In the genomic region with DNA sequence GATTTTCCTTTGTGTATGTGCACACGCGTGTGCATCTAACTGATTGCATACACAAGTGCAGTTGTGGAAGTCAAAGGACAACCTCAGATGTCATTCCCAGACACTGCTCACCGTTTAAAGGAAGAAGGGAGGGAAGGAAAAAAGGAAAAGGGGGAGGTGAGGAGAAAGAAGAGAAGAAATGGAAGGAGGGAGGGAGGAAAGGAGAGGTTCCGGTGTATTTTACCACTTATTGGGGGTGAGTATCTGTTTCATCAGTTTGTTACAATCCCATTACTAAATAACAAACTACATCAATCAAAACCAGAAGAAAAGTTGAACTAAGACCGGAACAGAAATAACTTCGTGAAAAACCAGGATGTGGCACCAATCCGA, we compare ENCODE assay signal across 8 mouse cellular contexts. TPM values are rescaled to one million over a fixed set of nuclear protein-coding genes. Genes with fewer than 3 reads are reported as not detected.
DNase-seq lines count a peak whose midpoint lies in the region; ATAC-seq and TF ChIP-seq lines count a peak whose summit lies in the region.

No protein-coding gene starts in this region.

- no peak for TF ChIP-seq RAD21 in MEL (IDR thresholded peaks at IDR 0.05; ENCODE audit: low read depth, low read length)

- H3K79me2 ChIP-seq in MEL (ENCODE audit: control insufficient read depth, insufficient read depth, low read length, poor library complexity) = no peaks in the 10 kb centered on the region; the same call in 1 of the 2 replicates

- H3K9me3 ChIP-seq in heart, embryonic 14.5 days (ENCODE audit: control insufficient read depth, low read length) = no peaks in the 10 kb centered on the region; the same call in 1 of the 2 replicates
- no peaks in the 10 kb centered on the region for H3K9me3 ChIP-seq in MEL (replicated peaks; ENCODE audit: insufficient read depth, low read length)
- no peaks in the 10 kb centered on the region for H3K9me3 ChIP-seq in hindbrain, embryonic 11.5 days (ENCODE audit: control insufficient read depth, low read length)
- H3K9me3 ChIP-seq in midbrain, embryonic 11.5 days (ENCODE audit: control insufficient read depth, low read length) = no peaks in the 10 kb centered on the region

- H3K9ac ChIP-seq in heart, embryonic 14.5 days (ENCODE audit: low read length) = peak overlapping the region; percentile 87
- peak overlapping the region; percentile 24; the same call in 1 of the 2 replicates for H3K9ac ChIP-seq in MEL (ENCODE audit: control insufficient read depth, low read depth, low read length, poor library complexity, severe bottlenecking)
- peak overlapping the region; percentile 85 for H3K9ac ChIP-seq in hindbrain, embryonic 11.5 days (ENCODE audit: low read depth, low read length)
- H3K9ac ChIP-seq in midbrain, embryonic 11.5 days (ENCODE audit: low read length) = peak overlapping the region; percentile 76

- TF ChIP-seq CTCF in MEL (IDR thresholded peaks at IDR 0.05 in 2 of 3, conservative IDR thresholded peaks at IDR 0.05 in 1 of 3; ENCODE audit: control insufficient read depth in 1 of 3, insufficient read depth in 1 of 3, low read depth in 2 of 3, low read length in 3 of 3, poor library complexity in 1 of 3, severe bottlenecking in 1 of 3) = no peak

- peak overlapping the region; percentile 83 to 93 for H3K4me3 ChIP-seq in heart, embryonic 14.5 days (ENCODE audit: control insufficient read depth in 1 of 2, insufficient read depth in 1 of 2, low read depth in 1 of 2, low read length in 2 of 2)
- peak overlapping the region; percentile 74 to 78 for H3K4me3 ChIP-seq in MEL (ENCODE audit: control insufficient read depth in 1 of 2, insufficient read depth in 1 of 2, low read depth in 2 of 2, low read length in 2 of 2)
- H3K4me3 ChIP-seq in hindbrain, embryonic 11.5 days (ENCODE audit: low read depth, low read length) = peak overlapping the region; percentile 79
- H3K4me3 ChIP-seq in midbrain, embryonic 11.5 days (ENCODE audit: low read depth, low read length) = peak overlapping the region; percentile 83

- intact Hi-C loops in heart, postnatal 25 days (cut with DNase I) = loop anchor here (5.0 to 10.0 kb wide), 2 partner anchors 62 to 270 kb away; a partner anchor contains a TSS
- intact Hi-C loops in left cerebral cortex, postnatal 4 days (cut with DNase I) = no loop called here

- no peak for ATAC-seq in heart, embryonic 14.5 days (ENCODE audit: insufficient number of reproducible peaks, insufficient read depth, low FRiP score, low read depth)
- ATAC-seq in hindbrain, embryonic 11.5 days (ENCODE audit: low FRiP score) = peak; percentile 41
- peak; percentile 4 for ATAC-seq in midbrain, embryonic 11.5 days (ENCODE audit: low FRiP score)

- peak overlapping the region; percentile 70 for H3K4me2 ChIP-seq in heart, embryonic 14.5 days (ENCODE audit: low read length)
- peak overlapping the region; percentile 72 for H3K4me2 ChIP-seq in hindbrain, embryonic 11.5 days (replicated peaks; ENCODE audit: low read depth, low read length)
- peak overlapping the region; percentile 61 for H3K4me2 ChIP-seq in midbrain, embryonic 11.5 days

- H3K4me1 ChIP-seq in heart, embryonic 14.5 days (ENCODE audit: control insufficient read depth in 2 of 2, insufficient read depth in 2 of 2, low read length in 2 of 2) = peaks cover 7 to 13% of the 10 kb centered on the region in 2 experiments
- H3K4me1 ChIP-seq in MEL (ENCODE audit: control insufficient read depth in 1 of 2, insufficient read depth in 2 of 2, low read length in 2 of 2) = peaks cover 2 to 8% of the 10 kb centered on the region in 2 experiments; a peak in 3 of 4 replicates
- 0 out of 2 replicates have a peak, but pooled peaks cover 2% of the 10 kb centered on the region for H3K4me1 ChIP-seq in hindbrain, embryonic 11.5 days (replicated peaks; ENCODE audit: control insufficient read depth, insufficient read depth, low read length)
- H3K4me1 ChIP-seq in midbrain, embryonic 11.5 days (ENCODE audit: control insufficient read depth, insufficient read depth, low read length) = peaks cover 14% of the 10 kb centered on the region; the same call in 1 of the 2 replicates

- H3K27me3 ChIP-seq in heart, embryonic 14.5 days (ENCODE audit: control insufficient read depth, insufficient read depth, low read length) = no peaks in the 10 kb centered on the region
- H3K27me3 ChIP-seq in MEL (ENCODE audit: control insufficient read depth in 1 of 2, insufficient read depth in 2 of 2, low read length in 2 of 2) = peaks cover 0 to 1% of the 10 kb centered on the region in 2 experiments; a peak in 2 of 4 replicates
- H3K27me3 ChIP-seq in hindbrain, embryonic 11.5 days (ENCODE audit: control insufficient read depth, insufficient read depth, low read length) = no peaks in the 10 kb centered on the region
- H3K27me3 ChIP-seq in midbrain, embryonic 11.5 days (ENCODE audit: control insufficient read depth, insufficient read depth, low read length) = no peaks in the 10 kb centered on the region

- DNase-seq in heart, postnatal 25 days (ENCODE audit: low spot score) = no peak
- DNase-seq in MEL (ENCODE audit: low read depth, low spot score) = no peak
- DNase-seq in hindbrain, embryonic 11.5 days (ENCODE audit: low spot score) = no peak
- DNase-seq in midbrain, embryonic 11.5 days (ENCODE audit: low spot score, missing footprints) = peak; percentile 89
- DNase-seq in B cell, adult 2 months = no peak
- no peak for DNase-seq in cerebellum, adult 18-20 months
- no peak for DNase-seq in left cerebral cortex, postnatal 4 days

- no peak for TF ChIP-seq EP300 in MEL (IDR thresholded peaks at IDR 0.05; ENCODE audit: low read depth in 1 of 2, low read length in 2 of 2)

- H3K36me3 ChIP-seq in heart, embryonic 14.5 days (ENCODE audit: control insufficient read depth, insufficient read depth, low read length) = peaks cover 28% of the 10 kb centered on the region
- peaks cover 3 to 12% of the 10 kb centered on the region in 2 experiments; a peak in 3 of 4 replicates for H3K36me3 ChIP-seq in MEL (ENCODE audit: control insufficient read depth in 1 of 2, insufficient read depth in 2 of 2, low read length in 2 of 2)
- peaks cover 12% of the 10 kb centered on the region for H3K36me3 ChIP-seq in hindbrain, embryonic 11.5 days (ENCODE audit: control insufficient read depth, insufficient read depth, low read length)
- H3K36me3 ChIP-seq in midbrain, embryonic 11.5 days (ENCODE audit: control insufficient read depth, insufficient read depth, low read length) = peaks cover 12% of the 10 kb centered on the region

- peak overlapping the region; percentile 96 to 98 for H3K27ac ChIP-seq in heart, embryonic 14.5 days (replicated peaks in 1 of 2; ENCODE audit: control insufficient read depth in 1 of 2, insufficient read depth in 1 of 2, low read depth in 2 of 2, low read length in 2 of 2)
- no peak overlapping the region for H3K27ac ChIP-seq in MEL (ENCODE audit: control insufficient read depth, low read depth, low read length)
- H3K27ac ChIP-seq in hindbrain, embryonic 11.5 days (ENCODE audit: low read depth, low read length) = no peak overlapping the region
- H3K27ac ChIP-seq in midbrain, embryonic 11.5 days (ENCODE audit: low read depth, low read length) = no peak overlapping the region; the same call in 1 of the 2 replicates

- WGBS in heart, embryonic 14.5 days = 49% methylated on average over 7 of the region's 7 CpGs
- 54% methylated on average over 7 of the region's 7 CpGs for WGBS in hindbrain, embryonic 11.5 days
- 57% methylated on average over 7 of the region's 7 CpGs for WGBS in midbrain, embryonic 11.5 days

- no peak for TF ChIP-seq POLR2A in MEL (IDR thresholded peaks at IDR 0.05; ENCODE audit: control insufficient read depth in 1 of 2, insufficient read depth in 1 of 2, low read depth in 1 of 2, low read length in 2 of 2, poor library complexity in 1 of 2)

RNA-seq across cellular contexts. Expression of a gene that starts 0.3 kb away (rescaled TPM):
- 80.6 and 92.6 TPM in 2 replicates for polyA plus RNA-seq in heart, embryonic 14.5 days (2014; fragmentation: Nextera tagmentation; extraction: Ambion mirVana)
- total RNA-seq in heart, postnatal 25 days (2021) = 10 to 100 TPM; 78.0 to 89.5 TPM
- 15.7 and 18.2 TPM in 2 replicates for total RNA-seq in MEL (2012; rRNA removed)
- polyA plus RNA-seq in MEL (2012; ENCODE audit: insufficient read depth in 1 of 2, insufficient read length in 2 of 2, low read depth in 1 of 2, low replicate concordance in 2 of 2, missing spikeins in 1 of 2) = 10 to 100 TPM in 1 of 2 experiments, not detected in 1; 27.0 TPM
- 103 and 104 TPM in 2 replicates for polyA plus RNA-seq in hindbrain, embryonic 11.5 days (2014; fragmentation: Nextera tagmentation; extraction: Ambion mirVana)
- 108 and 116 TPM in 2 replicates for polyA plus RNA-seq in midbrain, embryonic 11.5 days (2014; fragmentation: Nextera tagmentation; extraction: Ambion mirVana)
- 10 to 100 TPM; 91.5 to 98.7 TPM for total RNA-seq in left cerebral cortex, postnatal 4 days (2021)

RNA-seq across cellular contexts. Expression of a gene that starts 25.0 kb away (rescaled TPM):
- 349 and 364 TPM in 2 replicates for polyA plus RNA-seq in heart, embryonic 14.5 days (2014; fragmentation: Nextera tagmentation; extraction: Ambion mirVana)
- 100 to 1,000 TPM; 488 to 535 TPM for total RNA-seq in heart, postnatal 25 days (2021)
- 189 and 197 TPM in 2 replicates for total RNA-seq in MEL (2012; rRNA removed)
- polyA plus RNA-seq in MEL (2012; ENCODE audit: insufficient read depth in 1 of 2, insufficient read length in 2 of 2, low read depth in 1 of 2, low replicate concordance in 2 of 2, missing spikeins in 1 of 2) = 100 to 1,000 TPM; 142 to 202 TPM
- 561 and 569 TPM in 2 replicates for polyA plus RNA-seq in hindbrain, embryonic 11.5 days (2014; fragmentation: Nextera tagmentation; extraction: Ambion mirVana)
- polyA plus RNA-seq in midbrain, embryonic 11.5 days (2014; fragmentation: Nextera tagmentation; extraction: Ambion mirVana) = 522 and 609 TPM in 2 replicates
- total RNA-seq in left cerebral cortex, postnatal 4 days (2021) = 100 to 1,000 TPM; 324 to 349 TPM

RNA-seq across cellular contexts. Expression of a gene that starts 31.3 kb away (rescaled TPM):
- polyA plus RNA-seq in heart, embryonic 14.5 days (2014; fragmentation: Nextera tagmentation; extraction: Ambion mirVana) = not detected in 2 replicates
- not detected for total RNA-seq in heart, postnatal 25 days (2021)
- total RNA-seq in MEL (2012; rRNA removed) = not detected in 2 replicates
- polyA plus RNA-seq in MEL (2012; ENCODE audit: insufficient read depth in 1 of 2, insufficient read length in 2 of 2, low read depth in 1 of 2, low replicate concordance in 2 of 2, missing spikeins in 1 of 2) = under 1 TPM in 1 of 2 experiments, not detected in 1; 0.03 TPM
- not detected in 2 replicates for polyA plus RNA-seq in hindbrain, embryonic 11.5 days (2014; fragmentation: Nextera tagmentation; extraction: Ambion mirVana)
- polyA plus RNA-seq in midbrain, embryonic 11.5 days (2014; fragmentation: Nextera tagmentation; extraction: Ambion mirVana) = 0.04 and 0.19 TPM in 2 replicates
- not detected for total RNA-seq in left cerebral cortex, postnatal 4 days (2021)

RNA-seq across cellular contexts. Expression of a gene that starts 59.3 kb away (rescaled TPM):
- polyA plus RNA-seq in heart, embryonic 14.5 days (2014; fragmentation: Nextera tagmentation; extraction: Ambion mirVana) = not detected in 2 replicates
- not detected for total RNA-seq in heart, postnatal 25 days (2021)
- 0.08 TPM in 1 of 2 replicates, not detected in the other for total RNA-seq in MEL (2012; rRNA removed)
- 1 to 10 TPM in 1 of 2 experiments, not detected in 1; 4.3 TPM for polyA plus RNA-seq in MEL (2012; ENCODE audit: insufficient read depth in 1 of 2, insufficient read length in 2 of 2, low read depth in 1 of 2, low replicate concordance in 2 of 2, missing spikeins in 1 of 2)
- polyA plus RNA-seq in hindbrain, embryonic 11.5 days (2014; fragmentation: Nextera tagmentation; extraction: Ambion mirVana) = 0.11 TPM in 1 of 2 replicates, not detected in the other
- not detected in 2 replicates for polyA plus RNA-seq in midbrain, embryonic 11.5 days (2014; fragmentation: Nextera tagmentation; extraction: Ambion mirVana)
- not detected for total RNA-seq in left cerebral cortex, postnatal 4 days (2021)

Comparison
In these comparisons a context has a peak if more than half of its experiments do, and no peak if none do; other contexts are left out.
1. H3K27ac ChIP-seq: peak in heart, embryonic 14.5 days (2 of 2); none in MEL (single experiment), hindbrain, embryonic 11.5 days (single experiment) and midbrain, embryonic 11.5 days (single experiment).
2. H3K9ac ChIP-seq: peak in every context shown above with its lines; median percentile 87 in heart, embryonic 14.5 days; 85 in hindbrain, embryonic 11.5 days; 76 in midbrain, embryonic 11.5 days; 24 in MEL.
3. Peak in every context shown above with its lines, with median percentiles within 50 percentile points of each other: H3K4me2 ChIP-seq and H3K4me3 ChIP-seq.